In the genomic region with DNA sequence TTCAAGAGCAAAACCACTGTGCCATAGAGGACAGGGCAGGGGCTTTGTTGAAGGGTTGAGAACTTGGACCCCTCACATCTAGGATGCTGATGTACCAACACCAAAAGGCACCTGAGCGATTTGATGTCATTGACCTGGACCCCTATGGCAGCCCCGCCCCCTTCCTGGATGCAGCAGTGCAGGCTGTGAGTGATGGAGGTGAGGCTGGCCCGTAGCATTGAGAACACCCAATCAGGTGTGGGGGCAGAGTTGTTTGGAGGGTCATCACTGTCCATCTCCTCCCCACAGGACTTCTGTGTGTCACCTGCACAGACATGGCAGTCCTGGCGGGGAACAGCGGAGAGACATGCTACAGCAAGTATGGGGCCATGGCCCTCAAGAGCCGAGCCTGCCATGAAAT, we compare ENCODE assay signal across 16 mouse cellular contexts.
"Had no signal": no experiment of that assay in that cellular context is flagged by ENCODE, and none has a peak within 500 bp of the region (broad histone marks: within the 10 kb centered on the region; RNA-seq: fewer than 3 reads in every experiment).

No protein-coding gene starts in this region.

- H3K9ac ChIP-seq: neural tube, embryonic 13.5 days; neural tube, embryonic 15.5 days; stomach, embryonic 15.5 days had no signal

- H3K27ac ChIP-seq: neural tube, embryonic 13.5 days; neural tube, embryonic 15.5 days; stomach, embryonic 15.5 days; stomach, postnatal 0 days had no signal

- DNase-seq: retina, postnatal 1 day; right cerebral cortex, adult 18-20 months; right cerebral cortex, postnatal 14 days; right cerebral cortex, postnatal 25 days; right cerebral cortex, postnatal 4 days; spleen, adult 18-20 months; thymus, adult 18-20 months; thymus, adult 2 months; thymus, postnatal 14 days; thymus, postnatal 25 days; thymus, postnatal 36 days; thymus, postnatal 4 days had no signal

- H3K27me3 ChIP-seq: neural tube, embryonic 15.5 days; stomach, embryonic 15.5 days had no signal

- H3K4me3 ChIP-seq: neural tube, embryonic 13.5 days; neural tube, embryonic 15.5 days; stomach, embryonic 15.5 days had no signal

- H3K9me3 ChIP-seq: neural tube, embryonic 13.5 days; neural tube, embryonic 15.5 days; stomach, embryonic 15.5 days had no signal

- H3K4me2 ChIP-seq: neural tube, embryonic 13.5 days; neural tube, embryonic 15.5 days; stomach, embryonic 15.5 days had no signal
